Mouse (Mus musculus): ENCODE results near the gene 2300002M23Rik.

DNA sequence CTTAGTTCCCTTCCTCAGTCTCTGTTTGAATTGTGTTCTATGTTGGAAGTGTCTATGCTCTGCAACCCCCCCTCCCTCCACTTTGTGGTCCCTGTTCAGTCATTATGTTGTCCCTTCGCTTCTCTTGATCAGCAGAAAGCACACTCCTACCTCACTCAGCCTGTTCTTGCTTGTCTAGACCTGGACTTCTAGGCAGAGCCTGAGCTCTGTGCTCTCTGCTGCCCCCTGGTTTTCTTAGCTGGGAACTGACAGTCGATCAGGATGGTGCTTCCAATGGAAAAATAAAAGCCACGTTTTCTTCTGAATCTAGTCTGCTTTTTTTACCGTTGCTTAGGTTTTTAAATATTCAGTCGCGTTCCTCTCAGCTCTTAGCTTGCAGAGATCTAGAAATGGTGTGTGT lies 32.9 kb upstream of the 2300002M23Rik start:
- TF ChIP-seq CTCF (IDR thresholded peaks at IDR 0.05; ENCODE audit: control insufficient read depth, insufficient read depth, insufficient read length) (peak; percentile 66), USF1 (IDR thresholded peaks at IDR 0.05; ENCODE audit: low read depth) (no peak), MYOD1 (IDR thresholded peaks at IDR 0.05; ENCODE audit: control insufficient read depth, insufficient read length, low read depth) (no peak), MAX (IDR thresholded peaks at IDR 0.05) (no peak), MYOG (IDR thresholded peaks at IDR 0.05; ENCODE audit: control insufficient read depth, extremely low read depth, insufficient read length) (no peak)

Data from C2C12 (cell line).